Comparison of ENCODE assay signal across 8 mouse cellular contexts in the genomic region with DNA sequence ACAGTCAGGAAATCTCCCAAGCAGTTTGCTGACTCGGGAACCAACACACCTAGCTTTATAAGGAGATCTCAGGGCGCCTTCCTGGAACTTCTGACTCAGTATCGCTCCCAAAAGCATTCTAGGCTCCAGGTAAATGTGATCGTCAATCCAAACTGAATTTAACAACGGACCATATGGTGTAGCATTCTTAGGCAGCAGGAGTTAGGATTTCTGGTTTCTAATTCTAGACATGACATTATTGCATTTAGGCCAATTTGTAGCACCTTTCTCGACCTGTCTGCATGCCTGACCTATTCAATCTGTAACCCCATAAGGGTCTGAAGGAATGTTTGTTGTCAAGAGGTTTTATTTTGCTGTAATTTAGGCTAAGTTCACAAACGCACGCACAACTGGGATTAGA. TPM values are rescaled to one million over a fixed set of nuclear protein-coding genes. Genes with fewer than 3 reads are reported as not detected.
DNase-seq lines count a peak whose midpoint lies in the region; ATAC-seq lines count a peak whose summit lies in the region.

No protein-coding gene starts in this region.

- no peaks in the 10 kb centered on the region for H3K9me3 ChIP-seq in kidney, embryonic 16.5 days (ENCODE audit: low read length)
- no peaks in the 10 kb centered on the region for H3K9me3 ChIP-seq in embryonic facial prominence, embryonic 12.5 days
- no peaks in the 10 kb centered on the region for H3K9me3 ChIP-seq in hindbrain, embryonic 16.5 days (ENCODE audit: control insufficient read depth, low read length)
- H3K9me3 ChIP-seq in midbrain, embryonic 15.5 days = no peaks in the 10 kb centered on the region

- no peaks in the 10 kb centered on the region for H3K27me3 ChIP-seq in kidney, embryonic 16.5 days (ENCODE audit: insufficient read depth, low read length)
- H3K27me3 ChIP-seq in embryonic facial prominence, embryonic 12.5 days = no peaks in the 10 kb centered on the region
- H3K27me3 ChIP-seq in hindbrain, embryonic 16.5 days (replicated peaks; ENCODE audit: control insufficient read depth, insufficient read depth, low read length) = no peaks in the 10 kb centered on the region
- H3K27me3 ChIP-seq in midbrain, embryonic 15.5 days (replicated peaks) = no peaks in the 10 kb centered on the region

- H3K9ac ChIP-seq in kidney, embryonic 16.5 days (replicated peaks; ENCODE audit: low read length) = peak overlapping the region; percentile 85
- H3K9ac ChIP-seq in embryonic facial prominence, embryonic 12.5 days = peak overlapping the region; percentile 61; the same call in 1 of the 2 replicates
- peak overlapping the region; percentile 70 for H3K9ac ChIP-seq in hindbrain, embryonic 16.5 days (ENCODE audit: low read depth, low read length)
- H3K9ac ChIP-seq in midbrain, embryonic 15.5 days = no peak overlapping the region; the same call in 1 of the 2 replicates

- H3K27ac ChIP-seq in kidney, embryonic 16.5 days (ENCODE audit: low read length) = peak overlapping the region; percentile 98; the same call in 1 of the 2 replicates
- peak overlapping the region; percentile 96; the same call in 1 of the 2 replicates for H3K27ac ChIP-seq in embryonic facial prominence, embryonic 12.5 days
- H3K27ac ChIP-seq in hindbrain, embryonic 16.5 days (ENCODE audit: low read depth, low read length) = peak overlapping the region; percentile 65; the same call in 1 of the 2 replicates
- H3K27ac ChIP-seq in midbrain, embryonic 15.5 days = 0 out of 2 replicates have a peak overlapping the region, but pooled peaks have one; percentile 94

- peak overlapping the region; percentile 69 for H3K4me3 ChIP-seq in kidney, embryonic 16.5 days (ENCODE audit: low read length)
- H3K4me3 ChIP-seq in embryonic facial prominence, embryonic 12.5 days = peak overlapping the region; percentile 51
- peak overlapping the region; percentile 60; the same call in 1 of the 2 replicates for H3K4me3 ChIP-seq in hindbrain, embryonic 16.5 days (ENCODE audit: low read length)
- H3K4me3 ChIP-seq in midbrain, embryonic 15.5 days = peak overlapping the region; percentile 62; the same call in 1 of the 2 replicates

- no peak for ATAC-seq in kidney, embryonic 16.5 days (ENCODE audit: low FRiP score, low TSS enrichment)
- no peak for ATAC-seq in embryonic facial prominence, embryonic 12.5 days (ENCODE audit: insufficient number of reproducible peaks, insufficient read depth, low FRiP score, low TSS enrichment)
- no peak for ATAC-seq in hindbrain, embryonic 16.5 days
- ATAC-seq in midbrain, embryonic 15.5 days (replicated peaks) = no peak

- no peaks in the 10 kb centered on the region for H3K36me3 ChIP-seq in kidney, embryonic 16.5 days (ENCODE audit: insufficient read depth, low read length)
- no peaks in the 10 kb centered on the region for H3K36me3 ChIP-seq in embryonic facial prominence, embryonic 12.5 days
- no peaks in the 10 kb centered on the region for H3K36me3 ChIP-seq in hindbrain, embryonic 16.5 days (ENCODE audit: control insufficient read depth, insufficient read depth, low read length)
- H3K36me3 ChIP-seq in midbrain, embryonic 15.5 days (replicated peaks) = no peaks in the 10 kb centered on the region

- peak overlapping the region; percentile 61 for H3K4me2 ChIP-seq in kidney, embryonic 16.5 days (replicated peaks; ENCODE audit: low read depth, low read length)
- peak overlapping the region; percentile 58 for H3K4me2 ChIP-seq in embryonic facial prominence, embryonic 12.5 days (replicated peaks)
- peak overlapping the region; percentile 59 for H3K4me2 ChIP-seq in hindbrain, embryonic 16.5 days (ENCODE audit: low read length)
- H3K4me2 ChIP-seq in midbrain, embryonic 15.5 days = peak overlapping the region; percentile 60

- WGBS in kidney, embryonic 16.5 days = 70% methylated on average over 8 of the region's 8 CpGs
- 73% methylated on average over 8 of the region's 8 CpGs for WGBS in embryonic facial prominence, embryonic 12.5 days
- 78% methylated on average over 8 of the region's 8 CpGs for WGBS in hindbrain, embryonic 16.5 days
- WGBS in midbrain, embryonic 15.5 days = 80% methylated on average over 8 of the region's 8 CpGs

- no peak for DNase-seq in kidney, adult 9 months
- DNase-seq in right cerebral cortex, postnatal 25 days = no peak
- no peak for DNase-seq in gastrocnemius, postnatal 10 days
- no peak for DNase-seq in adrenal gland, postnatal 25 days

- 0 out of 2 replicates have a peak, but pooled peaks cover 5% of the 10 kb centered on the region for H3K4me1 ChIP-seq in kidney, embryonic 16.5 days (ENCODE audit: insufficient read depth, low read length)
- peaks cover 10% of the 10 kb centered on the region; the same call in 1 of the 2 replicates for H3K4me1 ChIP-seq in embryonic facial prominence, embryonic 12.5 days
- peaks cover 7% of the 10 kb centered on the region for H3K4me1 ChIP-seq in hindbrain, embryonic 16.5 days (ENCODE audit: control insufficient read depth, insufficient read depth, low read depth, low read length)
- peaks cover 10% of the 10 kb centered on the region for H3K4me1 ChIP-seq in midbrain, embryonic 15.5 days

RNA-seq across cellular contexts. Expression of gene Alg14, which starts 0.9 kb away (rescaled TPM):
- polyA plus RNA-seq in kidney, embryonic 16.5 days (2015; fragmentation: Nextera tagmentation; extraction: Ambion mirVana) = 42.0 and 43.5 TPM in 2 replicates
- polyA plus RNA-seq in embryonic facial prominence, embryonic 12.5 days (2016; fragmentation: Nextera tagmentation; extraction: Ambion mirVana) = 31.1 and 33.6 TPM in 2 replicates
- 41.3 and 44.8 TPM in 2 replicates for polyA plus RNA-seq in hindbrain, embryonic 16.5 days (2015; fragmentation: Nextera tagmentation; extraction: Ambion mirVana)
- 33.3 and 38.2 TPM in 2 replicates for polyA plus RNA-seq in midbrain, embryonic 15.5 days (2015; fragmentation: Nextera tagmentation; extraction: Ambion mirVana)
- total RNA-seq in gastrocnemius, postnatal 10 days (2021) = 10 to 100 TPM; 11.0 to 12.1 TPM
- total RNA-seq in adrenal gland, postnatal 25 days (2021) = 41.7 and 55.2 TPM in 2 replicates

RNA-seq across cellular contexts. Expression of gene Tmem56, which starts 7.8 kb away (rescaled TPM):
- 1.5 and 1.6 TPM in 2 replicates for polyA plus RNA-seq in kidney, embryonic 16.5 days (2015; fragmentation: Nextera tagmentation; extraction: Ambion mirVana)
- 0.90 and 1.0 TPM in 2 replicates for polyA plus RNA-seq in embryonic facial prominence, embryonic 12.5 days (2016; fragmentation: Nextera tagmentation; extraction: Ambion mirVana)
- 2.9 and 3.0 TPM in 2 replicates for polyA plus RNA-seq in hindbrain, embryonic 16.5 days (2015; fragmentation: Nextera tagmentation; extraction: Ambion mirVana)
- 2.2 and 3.0 TPM in 2 replicates for polyA plus RNA-seq in midbrain, embryonic 15.5 days (2015; fragmentation: Nextera tagmentation; extraction: Ambion mirVana)
- 1 to 10 TPM; 5.7 to 6.4 TPM for total RNA-seq in gastrocnemius, postnatal 10 days (2021)
- 30.2 and 34.0 TPM in 2 replicates for total RNA-seq in adrenal gland, postnatal 25 days (2021)
